Mouse (Mus musculus): ENCODE results near the gene Fmo3.

Gene Fmo3

GRCm38 (mm10) chr1:162930631-162931030 lies 53.7 kb downstream of the Fmo3 start:
- DNase-seq = no peak

GRCm38 (mm10) chr1:162929146-162929545 lies 55.2 kb downstream of the Fmo3 start:
- DNase-seq = no peak

- no peak for DNase-seq
Observed at GRCm38 (mm10) chr1:162925121-162925520, 59.2 kb downstream of the Fmo3 start.

- no peak for DNase-seq
Observed at GRCm38 (mm10) chr1:162916661-162917060, 67.7 kb downstream of the Fmo3 start.

DNA sequence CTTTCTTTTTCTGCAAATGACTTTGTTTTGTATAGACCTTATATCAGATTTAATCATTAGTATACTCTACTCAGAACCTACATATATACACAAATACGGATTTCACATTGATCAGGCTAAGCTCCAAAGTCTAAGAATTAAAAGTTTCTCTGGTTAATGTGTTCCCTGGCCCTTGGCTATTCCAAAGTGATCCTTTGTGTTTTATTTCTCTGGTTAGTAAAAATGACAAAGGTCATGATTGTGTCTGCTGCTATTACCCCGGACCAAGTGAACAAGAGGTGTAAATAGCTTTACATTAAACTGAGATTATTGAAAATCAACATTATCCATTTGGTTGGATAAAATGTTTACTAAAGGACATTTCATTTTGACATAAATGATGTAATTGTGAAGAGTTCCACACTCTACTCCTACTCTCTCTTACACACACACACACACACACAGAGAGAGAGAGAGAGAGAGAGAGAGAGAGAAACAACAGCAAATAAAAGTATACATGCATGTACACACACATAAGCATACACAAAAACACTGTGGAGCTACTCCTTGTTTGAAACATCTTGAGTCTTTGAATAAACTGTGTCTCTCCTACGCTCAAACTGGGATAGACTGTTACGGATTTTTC lies 69.3 kb downstream of the Fmo3 start:
- no peak for DNase-seq

DNA sequence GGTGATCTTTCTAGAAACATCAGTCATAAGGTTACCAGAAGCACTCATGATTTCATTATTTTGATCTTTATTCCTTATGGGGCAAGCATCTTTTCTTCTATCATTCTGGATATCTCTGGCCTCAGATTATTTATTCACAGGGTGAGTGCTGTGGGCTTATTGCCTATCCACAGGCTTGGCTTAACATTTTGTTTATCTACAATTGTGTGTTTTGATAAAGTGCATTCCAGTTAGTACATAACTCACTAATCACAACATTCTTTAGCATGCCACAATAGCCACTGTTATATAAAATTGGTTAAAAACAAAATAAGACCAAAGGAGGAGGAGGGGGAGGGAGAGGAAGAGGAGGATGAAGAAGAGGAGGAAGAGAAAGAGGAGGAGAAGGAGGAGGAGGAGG lies 72.2 kb downstream of the Fmo3 start:
- no peak for DNase-seq
